Mouse (Mus musculus): ENCODE results near the gene Gm49391. TPM values are rescaled to one million over a fixed set of nuclear protein-coding genes. Genes with fewer than 3 reads are reported as not detected.
"Not testable (repeated sequence)": the region's sequence is repeated elsewhere in the genome, so short reads cannot be mapped to it uniquely, and the experiment has no call there.

Gm49391 gene
- 0.26 and 0.76 TPM in 2 replicates for polyA plus RNA-seq (2014; fragmentation: Nextera tagmentation; extraction: Ambion mirVana)

DNA sequence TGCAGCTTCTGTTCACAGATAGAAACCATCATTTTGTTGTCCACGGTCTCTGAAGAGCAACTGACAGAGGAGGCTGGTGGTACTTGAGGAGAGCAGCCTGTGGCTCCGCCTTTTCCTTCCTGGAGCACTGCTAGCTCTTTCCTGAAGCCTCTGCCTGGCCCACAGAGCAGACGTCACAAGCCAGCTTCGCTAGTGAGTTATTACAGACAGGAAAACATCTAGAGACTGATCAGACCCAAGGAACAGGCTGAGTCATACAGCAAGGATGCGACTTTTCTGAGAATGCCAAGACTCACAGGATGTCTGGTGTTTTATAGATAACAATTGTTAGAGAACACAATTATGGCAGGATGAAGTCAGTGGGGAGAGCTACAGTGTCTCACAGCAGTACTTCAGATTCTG is at the start of gene Gm49391, which contains the start of gene Ctla2a:
Gm49391 (minus strand) TSS at position 72 of the 402 bp plus-strand sequence.
Ctla2a (minus strand) TSS at position 126 of the 402 bp plus-strand sequence.
- no peaks in the 10 kb centered on the region for H3K4me1 ChIP-seq (ENCODE audit: control insufficient read depth, insufficient read depth, low read length)
- DNase-seq (peak; percentile 0), ATAC-seq (ENCODE audit: low FRiP score, low TSS enrichment) (no peak)
- no peak within 1 kb of the TSS for H3K27ac ChIP-seq (replicated peaks; ENCODE audit: low read depth, low read length)
- H3K9me3 ChIP-seq (ENCODE audit: control insufficient read depth, low read length): peaks cover 5% of the 10 kb centered on the region; the same call in 1 of the 2 replicates
- H3K4me2 ChIP-seq (ENCODE audit: low read length): no peak within 1 kb of the TSS
- H3K36me3 ChIP-seq (ENCODE audit: control insufficient read depth, insufficient read depth, low read length): no peaks in the 10 kb centered on the region
- 65% methylated on average over 5 of the region's 5 CpGs for WGBS
- H3K27me3 ChIP-seq (ENCODE audit: control insufficient read depth, insufficient read depth, low read length): no peaks in the 10 kb centered on the region
- no peak within 1 kb of the TSS for H3K4me3 ChIP-seq (replicated peaks; ENCODE audit: low read depth, low read length)
- no peak within 1 kb of the TSS for H3K9ac ChIP-seq (replicated peaks; ENCODE audit: low read length)

DNA sequence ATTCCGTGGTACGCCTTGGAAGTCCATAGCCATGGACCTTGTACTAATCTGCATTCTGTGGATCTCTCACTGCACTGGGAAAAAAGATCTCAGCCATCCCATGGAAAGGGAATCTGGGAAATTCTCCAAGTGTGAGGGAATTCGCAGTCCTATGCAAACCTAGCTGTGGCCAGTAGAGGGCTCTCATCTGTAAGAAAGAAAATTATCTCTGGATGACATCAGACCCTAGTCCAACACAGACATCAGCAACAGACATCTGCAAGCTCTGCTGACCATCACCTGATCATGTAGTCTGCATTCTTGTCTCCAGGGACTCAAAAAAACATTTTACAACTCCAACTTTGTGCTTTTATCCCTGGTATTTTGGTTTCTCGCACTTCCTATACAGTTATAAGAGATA is 35.9 kb upstream of the Gm49391 start:
- not testable (repeated sequence) for H3K4me3 ChIP-seq (replicated peaks; ENCODE audit: low read depth, low read length); H3K27ac ChIP-seq (replicated peaks; ENCODE audit: low read depth, low read length); H3K27me3 ChIP-seq (ENCODE audit: control insufficient read depth, insufficient read depth, low read length); H3K4me1 ChIP-seq (ENCODE audit: control insufficient read depth, insufficient read depth, low read length); H3K9me3 ChIP-seq (ENCODE audit: control insufficient read depth, low read length); H3K9ac ChIP-seq (replicated peaks; ENCODE audit: low read length); ATAC-seq (ENCODE audit: low FRiP score, low TSS enrichment); H3K4me2 ChIP-seq (ENCODE audit: low read length); H3K36me3 ChIP-seq (ENCODE audit: control insufficient read depth, insufficient read depth, low read length); DNase-seq
- 70% methylated on average over 4 of the region's 4 CpGs for WGBS

DNA sequence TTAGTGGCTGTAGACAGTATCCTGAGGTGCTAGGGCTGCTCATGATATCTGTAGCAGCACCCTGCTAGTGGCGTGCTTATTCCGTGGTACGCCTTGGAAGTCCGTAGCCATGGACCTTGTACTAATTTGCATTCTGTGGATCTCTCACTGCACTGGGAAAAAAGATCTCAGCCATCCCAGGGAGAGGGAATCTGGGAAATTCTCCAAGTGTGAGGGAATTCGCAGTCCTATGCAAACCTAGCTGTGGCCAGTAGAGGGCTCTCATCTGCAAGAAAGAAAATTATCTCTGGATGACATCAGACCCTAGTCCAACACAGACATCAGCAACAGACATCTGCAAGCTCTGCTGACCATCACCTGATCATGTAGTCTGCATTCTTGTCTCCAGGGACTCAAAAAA is 27.6 kb upstream of the Gm49391 start:
- ATAC-seq (ENCODE audit: low FRiP score, low TSS enrichment); H3K27ac ChIP-seq (replicated peaks; ENCODE audit: low read depth, low read length); H3K36me3 ChIP-seq (ENCODE audit: control insufficient read depth, insufficient read depth, low read length); H3K4me1 ChIP-seq (ENCODE audit: control insufficient read depth, insufficient read depth, low read length); H3K27me3 ChIP-seq (ENCODE audit: control insufficient read depth, insufficient read depth, low read length); DNase-seq; H3K9ac ChIP-seq (replicated peaks; ENCODE audit: low read length); H3K4me3 ChIP-seq (replicated peaks; ENCODE audit: low read depth, low read length); H3K4me2 ChIP-seq (ENCODE audit: low read length): not testable (repeated sequence)
- H3K9me3 ChIP-seq (ENCODE audit: control insufficient read depth, low read length): peaks cover 14% of the 10 kb centered on the region
- 38% methylated on average over 5 of the region's 5 CpGs for WGBS

DNA sequence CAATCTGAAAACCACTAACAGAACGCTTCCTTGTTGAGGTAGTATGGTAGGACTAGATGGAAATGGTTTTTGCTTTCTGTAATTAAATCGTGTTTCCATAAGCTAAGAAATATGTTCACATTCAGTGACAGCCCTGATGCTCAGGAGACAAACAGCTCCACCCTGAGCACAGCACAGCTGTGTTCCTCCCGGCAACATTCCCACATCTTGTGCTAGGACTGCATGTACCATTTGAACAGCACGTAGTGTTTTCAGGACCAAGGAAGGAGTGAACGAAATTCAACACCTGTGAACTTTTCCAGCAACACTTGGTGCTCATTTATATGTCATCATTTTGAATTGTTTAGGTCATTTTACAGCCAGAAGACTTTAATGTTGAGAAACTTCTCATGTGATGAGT is 25.3 kb upstream of the Gm49391 start:
- DNase-seq: no peak

DNA sequence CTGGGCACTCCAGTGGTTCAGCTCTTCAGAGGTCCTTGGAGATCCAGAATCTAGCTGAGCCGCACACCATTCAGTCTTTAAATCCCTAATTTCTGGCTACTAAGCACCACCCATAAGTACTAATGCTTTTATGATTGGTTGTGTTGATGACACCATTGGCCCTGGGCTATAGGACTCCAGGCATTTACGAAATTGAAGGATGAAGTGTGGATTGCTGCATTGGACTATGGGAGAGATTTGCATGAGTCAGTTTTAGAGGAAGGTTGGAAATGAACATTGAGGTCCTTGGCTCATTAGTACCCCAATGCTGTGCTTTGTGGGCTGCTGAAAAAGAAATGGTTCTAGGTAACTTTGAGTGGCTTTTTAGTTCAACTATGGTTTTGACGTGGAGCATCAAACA is 5.5 kb upstream of the Gm49391 start, which contains the start of gene Tpbpa:
Tpbpa (minus strand) TSS at position 101 of the 400 bp plus-strand sequence.
- H3K4me3 ChIP-seq (replicated peaks; ENCODE audit: low read depth, low read length); ATAC-seq (ENCODE audit: low FRiP score, low TSS enrichment): not testable (repeated sequence)

More for the DNA sequence above, 25.3 kb upstream of the Gm49391 start:
- no peaks in the 10 kb centered on the region for H3K27me3 ChIP-seq (ENCODE audit: control insufficient read depth, insufficient read depth, low read length)
- no peak overlapping the region for H3K4me2 ChIP-seq (ENCODE audit: low read length)
- WGBS: 71% methylated on average over 5 of the region's 5 CpGs
- ATAC-seq (ENCODE audit: low FRiP score, low TSS enrichment): no peak
- no peaks in the 10 kb centered on the region for H3K36me3 ChIP-seq (ENCODE audit: control insufficient read depth, insufficient read depth, low read length)
- no peak overlapping the region for H3K27ac ChIP-seq (replicated peaks; ENCODE audit: low read depth, low read length)
- H3K4me1 ChIP-seq (ENCODE audit: control insufficient read depth, insufficient read depth, low read length): no peaks in the 10 kb centered on the region
- peaks cover 16% of the 10 kb centered on the region for H3K9me3 ChIP-seq (ENCODE audit: control insufficient read depth, low read length)
- no peak overlapping the region for H3K9ac ChIP-seq (replicated peaks; ENCODE audit: low read length)
- H3K4me3 ChIP-seq (replicated peaks; ENCODE audit: low read depth, low read length): no peak overlapping the region

DNA sequence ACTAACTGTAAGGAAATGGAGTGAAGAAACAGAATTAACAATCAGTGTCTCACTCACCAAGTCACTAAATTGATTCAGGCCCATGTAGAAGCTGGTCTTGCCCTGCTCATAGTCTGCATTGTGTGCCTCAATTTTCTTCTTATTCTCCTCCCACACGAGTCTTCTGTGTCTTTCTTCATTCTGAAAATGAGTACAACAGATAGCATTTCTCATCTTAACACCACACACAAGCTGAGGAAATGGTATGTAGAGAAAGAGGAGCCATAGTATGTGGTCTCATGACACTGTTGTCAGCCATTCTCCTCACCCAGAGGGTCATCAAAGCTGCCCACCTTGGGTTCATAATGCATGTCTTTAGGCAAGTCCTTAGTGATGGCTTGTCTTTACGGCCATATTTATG is 881 bp downstream of the Gm49391 start, which contains the start of gene Gm49393:
Gm49393 (minus strand) TSS at position 101 of the 400 bp plus-strand sequence.
- not testable (repeated sequence) for H3K27ac ChIP-seq (replicated peaks; ENCODE audit: low read depth, low read length); DNase-seq; H3K27me3 ChIP-seq (ENCODE audit: control insufficient read depth, insufficient read depth, low read length); H3K4me1 ChIP-seq (ENCODE audit: control insufficient read depth, insufficient read depth, low read length); H3K9me3 ChIP-seq (ENCODE audit: control insufficient read depth, low read length); H3K4me2 ChIP-seq (ENCODE audit: low read length); H3K36me3 ChIP-seq (ENCODE audit: control insufficient read depth, insufficient read depth, low read length); H3K4me3 ChIP-seq (replicated peaks; ENCODE audit: low read depth, low read length); H3K9ac ChIP-seq (replicated peaks; ENCODE audit: low read length); ATAC-seq (ENCODE audit: low FRiP score, low TSS enrichment)
- WGBS: 66% methylated on average over 2 of the region's 2 CpGs

More for the DNA sequence above, 5.5 kb upstream of the Gm49391 start, which contains the start of gene Tpbpa:
- not testable (repeated sequence) for H3K27me3 ChIP-seq (ENCODE audit: control insufficient read depth, insufficient read depth, low read length); DNase-seq; H3K4me2 ChIP-seq (ENCODE audit: low read length); H3K36me3 ChIP-seq (ENCODE audit: control insufficient read depth, insufficient read depth, low read length); H3K9ac ChIP-seq (replicated peaks; ENCODE audit: low read length); H3K27ac ChIP-seq (replicated peaks; ENCODE audit: low read depth, low read length); H3K4me1 ChIP-seq (ENCODE audit: control insufficient read depth, insufficient read depth, low read length)
- WGBS: 77% methylated on average over 3 of the region's 3 CpGs
- peaks cover 17% of the 10 kb centered on the region for H3K9me3 ChIP-seq (ENCODE audit: control insufficient read depth, low read length)

DNA sequence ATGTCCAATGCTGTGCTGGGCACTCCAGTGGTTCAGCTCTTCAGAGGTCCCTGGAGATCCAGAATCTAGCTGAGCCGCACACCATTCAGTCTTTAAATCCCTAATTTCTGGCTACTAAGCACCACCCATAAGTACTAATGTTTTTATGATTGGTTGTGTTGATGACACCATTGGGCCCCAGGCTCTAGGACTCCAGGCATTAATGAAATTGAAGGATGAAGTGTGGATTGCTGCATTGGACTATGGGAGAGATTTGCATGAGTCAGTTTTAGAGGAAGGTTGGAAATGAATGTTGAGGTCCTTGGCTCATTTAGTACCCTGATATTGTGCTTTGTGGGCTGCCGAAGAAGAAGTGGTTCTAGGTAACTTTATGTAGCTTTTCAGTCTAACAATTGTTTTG is 31.6 kb downstream of the Gm49391 start, which contains the start of gene Tpbpb:
Tpbpb (minus strand) TSS at position 101 of the 400 bp plus-strand sequence.
- H3K27me3 ChIP-seq (ENCODE audit: control insufficient read depth, insufficient read depth, low read length); H3K4me3 ChIP-seq (replicated peaks; ENCODE audit: low read depth, low read length); H3K4me2 ChIP-seq (ENCODE audit: low read length); H3K36me3 ChIP-seq (ENCODE audit: control insufficient read depth, insufficient read depth, low read length); H3K9me3 ChIP-seq (ENCODE audit: control insufficient read depth, low read length); DNase-seq; H3K9ac ChIP-seq (replicated peaks; ENCODE audit: low read length); ATAC-seq (ENCODE audit: low FRiP score, low TSS enrichment); H3K4me1 ChIP-seq (ENCODE audit: control insufficient read depth, insufficient read depth, low read length); H3K27ac ChIP-seq (replicated peaks; ENCODE audit: low read depth, low read length): not testable (repeated sequence)
- WGBS: 81% methylated on average over 2 of the region's 2 CpGs

DNA sequence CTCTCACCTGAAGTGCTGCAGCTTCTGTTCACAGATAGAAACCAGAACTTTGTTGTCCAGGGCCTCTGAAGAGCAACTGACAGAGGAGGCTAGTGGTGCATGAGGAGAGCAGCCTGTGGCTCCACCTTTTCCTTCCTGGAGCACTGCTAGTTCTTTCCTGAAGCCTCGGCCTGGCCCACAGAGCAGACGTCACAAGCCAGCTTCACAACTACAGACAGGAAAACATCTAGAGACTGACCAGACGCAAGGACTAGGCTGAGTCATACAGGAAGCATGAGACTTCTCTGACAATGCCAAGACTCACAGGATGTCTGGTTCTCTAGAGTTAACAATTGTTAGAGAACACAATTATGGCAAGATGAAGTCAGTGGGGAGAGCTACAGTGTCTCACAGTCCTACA is 39.0 kb downstream of the Gm49391 start, which contains the start of gene Ctla2b:
Ctla2b (minus strand) TSS at position 120 of the 400 bp plus-strand sequence.
- H3K4me1 ChIP-seq (ENCODE audit: control insufficient read depth, insufficient read depth, low read length): no peaks in the 10 kb centered on the region
- no peak within 1 kb of the TSS for H3K4me2 ChIP-seq (ENCODE audit: low read length)
- WGBS: 94% methylated on average over 3 of the region's 3 CpGs
- no peak within 1 kb of the TSS for H3K4me3 ChIP-seq (replicated peaks; ENCODE audit: low read depth, low read length)
- H3K27ac ChIP-seq (replicated peaks; ENCODE audit: low read depth, low read length): no peak within 1 kb of the TSS
- H3K9me3 ChIP-seq (ENCODE audit: control insufficient read depth, low read length): 0 out of 2 replicates have a peak, but pooled peaks cover 4% of the 10 kb centered on the region
- H3K36me3 ChIP-seq (ENCODE audit: control insufficient read depth, insufficient read depth, low read length): no peaks in the 10 kb centered on the region
- ATAC-seq (ENCODE audit: low FRiP score, low TSS enrichment) (no peak), DNase-seq (no peak)
- no peak within 1 kb of the TSS for H3K9ac ChIP-seq (replicated peaks; ENCODE audit: low read length)
- no peaks in the 10 kb centered on the region for H3K27me3 ChIP-seq (ENCODE audit: control insufficient read depth, insufficient read depth, low read length)

DNA sequence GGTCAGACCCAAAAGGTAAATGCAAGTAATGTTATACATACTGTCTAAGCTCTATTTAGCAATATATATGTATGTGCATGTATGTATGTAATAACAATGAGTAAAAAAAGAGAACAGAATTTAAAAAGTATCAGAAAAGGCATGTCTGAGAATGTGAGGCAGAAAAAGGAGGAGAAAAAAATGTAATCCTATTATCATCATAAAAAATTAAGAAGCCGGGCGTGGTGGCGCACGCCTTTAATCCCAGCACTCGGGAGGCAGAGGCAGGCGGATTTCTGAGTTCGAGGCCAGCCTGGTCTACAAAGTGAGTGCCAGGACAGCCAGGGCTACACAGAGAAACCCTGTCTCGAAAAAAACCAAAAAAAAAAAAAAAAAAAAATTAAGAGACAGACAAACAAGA is 39.6 kb downstream of the Gm49391 start, which contains the start of gene Gm49392:
Gm49392 (minus strand) TSS at position 101 of the 400 bp plus-strand sequence.
- not testable (repeated sequence) for H3K4me2 ChIP-seq (ENCODE audit: low read length); H3K9me3 ChIP-seq (ENCODE audit: control insufficient read depth, low read length); H3K9ac ChIP-seq (replicated peaks; ENCODE audit: low read length); H3K27ac ChIP-seq (replicated peaks; ENCODE audit: low read depth, low read length); DNase-seq; H3K27me3 ChIP-seq (ENCODE audit: control insufficient read depth, insufficient read depth, low read length); H3K4me3 ChIP-seq (replicated peaks; ENCODE audit: low read depth, low read length); H3K36me3 ChIP-seq (ENCODE audit: control insufficient read depth, insufficient read depth, low read length); H3K4me1 ChIP-seq (ENCODE audit: control insufficient read depth, insufficient read depth, low read length); ATAC-seq (ENCODE audit: low FRiP score, low TSS enrichment)
- 85% methylated on average over 8 of the region's 8 CpGs for WGBS

All from midbrain, embryonic 14.5 days (tissue).